Mouse (Mus musculus): Measurements from ENCODE around the gene Tcerg1l.
A peak's percentile ranks its signal among the peaks of the same experiment; 100 is the strongest.

The Tcerg1l gene

DNA sequence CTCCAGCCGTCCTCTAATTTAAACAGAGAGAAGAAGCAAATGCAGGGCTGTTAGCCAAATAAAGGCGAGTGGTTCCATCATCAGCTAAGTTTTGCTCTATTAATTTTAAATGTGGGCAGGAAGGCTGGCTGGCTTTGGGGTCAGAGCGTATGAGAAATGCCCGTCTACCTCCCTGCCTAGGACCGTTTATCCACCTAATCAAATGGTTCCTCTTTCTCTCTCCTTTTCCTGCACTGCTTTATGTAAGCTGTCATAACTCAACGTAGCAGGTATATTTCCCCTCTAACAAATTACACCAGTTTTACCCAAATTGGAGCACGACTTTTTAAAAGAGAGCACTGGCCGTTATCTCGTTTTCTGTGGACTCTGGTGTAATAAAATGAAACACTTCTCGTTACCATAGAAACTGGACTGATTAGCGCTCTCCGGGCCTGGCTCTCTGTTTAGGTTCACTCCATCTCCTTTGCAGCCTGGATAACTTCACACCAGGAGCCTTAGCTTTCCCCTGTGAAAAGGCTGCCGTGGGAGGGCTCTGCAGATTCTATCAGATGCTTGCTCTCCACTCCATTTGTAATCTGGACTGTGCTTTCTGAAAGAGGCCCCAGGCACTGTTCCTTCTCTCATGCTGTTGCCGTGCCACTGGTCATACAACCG lies 182.2 kb downstream of the Tcerg1l start:
- DNase-seq: no peak

DNA sequence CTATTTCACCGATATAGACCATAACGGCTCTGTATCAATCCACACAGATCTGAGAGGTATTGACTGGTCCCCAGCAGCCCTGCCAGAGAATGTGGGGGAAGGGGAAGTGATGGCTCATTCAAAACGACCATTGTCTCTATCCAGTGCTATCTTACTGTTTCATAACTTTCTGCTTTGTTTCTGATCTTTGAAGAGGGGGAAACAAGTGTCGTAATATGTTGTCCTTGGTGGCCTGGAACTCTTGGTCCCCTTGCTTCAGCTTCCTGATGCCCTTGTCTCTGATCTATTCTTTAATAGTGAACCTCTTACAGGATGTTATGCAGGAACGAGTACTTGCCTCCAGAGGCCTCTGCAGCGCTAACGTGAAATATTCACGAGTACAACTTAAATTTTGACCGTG lies 182.8 kb downstream of the Tcerg1l start:
- DNase-seq: no peak

DNA sequence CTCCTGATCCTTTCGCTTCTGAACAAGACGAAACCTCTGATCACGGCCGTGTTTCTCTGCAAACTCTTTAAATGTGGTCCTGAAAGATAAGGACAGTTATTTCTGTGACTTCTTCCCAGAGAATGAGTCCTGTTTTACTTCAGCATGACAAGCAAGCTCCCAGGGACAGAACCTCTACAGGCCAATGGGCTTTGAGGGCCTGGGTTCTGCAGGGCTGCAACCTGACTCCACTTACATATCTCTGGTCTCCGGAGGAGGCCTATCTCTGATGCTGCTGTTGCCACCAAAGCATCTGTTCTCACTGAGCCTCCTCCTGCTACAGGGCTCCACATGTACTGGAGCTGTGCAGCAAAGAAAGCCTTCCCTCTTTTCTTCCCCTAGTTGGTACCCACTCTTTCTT lies 187.8 kb downstream of the Tcerg1l start:
- no peak for DNase-seq

DNA sequence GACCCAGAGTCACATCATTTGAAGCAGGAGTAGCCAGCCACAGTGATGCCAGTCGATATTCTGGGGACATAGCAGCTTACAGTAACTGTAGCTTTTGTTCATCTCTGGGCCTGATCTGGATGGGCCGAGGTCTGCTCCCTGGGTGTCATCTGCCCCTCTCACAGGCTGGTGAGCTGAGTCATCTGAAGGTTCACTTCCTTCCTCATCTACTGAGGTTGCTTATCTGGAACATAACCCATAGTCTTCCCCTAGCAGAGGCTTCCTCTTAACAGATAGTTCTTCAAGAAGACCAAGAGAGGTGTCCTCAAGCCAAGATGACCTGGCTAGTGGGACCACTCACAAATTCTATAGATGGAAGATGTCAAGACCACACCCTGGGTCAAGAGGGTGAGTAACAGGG lies 192.4 kb downstream of the Tcerg1l start:
- no peak for DNase-seq

DNA sequence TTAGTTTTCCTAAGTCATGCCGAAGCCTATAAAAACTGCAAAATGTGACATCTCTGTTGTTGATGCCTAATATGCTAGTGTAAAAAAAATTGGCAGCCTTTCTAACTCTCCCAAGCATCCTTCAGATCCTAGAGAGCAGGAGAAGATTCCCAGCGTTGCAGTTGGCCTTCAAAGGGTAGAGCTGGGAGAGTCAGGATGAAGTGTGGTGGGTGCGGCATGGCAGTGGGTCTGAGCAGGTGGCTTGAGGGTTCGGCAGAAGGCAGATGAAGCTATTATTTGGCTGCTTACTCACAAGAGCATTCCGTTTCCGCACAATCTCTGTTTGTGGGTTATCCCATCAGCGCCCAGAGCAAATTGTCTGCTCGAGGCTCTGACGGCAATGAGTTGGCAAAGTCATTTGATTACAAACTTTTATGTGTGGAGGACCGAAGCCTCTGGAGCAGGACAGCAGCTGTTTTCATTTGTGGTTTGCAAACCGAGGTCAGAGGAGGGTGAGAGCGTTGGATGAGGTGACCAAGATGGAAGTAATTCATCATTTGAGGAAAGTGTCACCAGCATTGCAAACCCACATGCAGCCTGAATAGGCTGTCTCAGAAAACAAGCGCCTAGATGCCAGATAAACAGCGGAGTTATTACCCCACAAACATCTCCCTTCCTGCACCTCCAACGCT lies 195.2 kb downstream of the Tcerg1l start:
- peak; percentile 50 for DNase-seq

DNA sequence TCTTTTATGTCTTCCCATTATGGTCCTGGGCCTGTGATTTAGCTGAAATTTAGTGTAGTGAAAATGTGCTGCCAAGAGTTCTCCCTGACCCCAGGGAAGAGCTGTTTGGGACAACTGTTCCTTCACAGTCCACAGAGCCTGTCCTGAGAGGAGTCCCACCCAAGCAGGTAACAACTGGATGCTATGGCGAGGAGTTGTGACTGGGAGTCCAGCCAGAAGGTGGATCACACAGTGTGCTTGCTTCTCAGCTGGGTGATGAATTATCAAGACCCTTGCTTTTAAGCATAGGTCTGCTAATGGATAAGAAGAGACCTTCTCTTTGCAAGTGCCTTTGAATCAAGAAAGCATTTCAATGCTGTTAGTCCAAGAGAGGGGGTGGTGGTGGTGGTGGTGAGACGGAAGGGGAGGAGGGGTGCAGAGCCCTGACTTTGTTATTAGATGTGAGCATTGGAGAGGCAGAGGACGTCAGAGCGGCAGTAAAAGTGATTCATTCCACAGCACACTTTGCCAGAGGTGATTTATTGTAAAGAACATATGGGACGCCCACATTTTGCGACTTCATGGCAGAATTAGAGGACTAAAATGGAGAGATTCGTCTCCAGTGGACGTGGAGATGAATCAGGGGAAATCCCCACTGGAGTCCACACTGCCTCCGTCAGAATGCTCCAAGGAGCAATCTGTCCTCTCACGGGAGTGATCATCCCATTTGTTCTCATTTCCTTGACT lies 198.0 kb downstream of the Tcerg1l start:
- DNase-seq: no peak

DNA sequence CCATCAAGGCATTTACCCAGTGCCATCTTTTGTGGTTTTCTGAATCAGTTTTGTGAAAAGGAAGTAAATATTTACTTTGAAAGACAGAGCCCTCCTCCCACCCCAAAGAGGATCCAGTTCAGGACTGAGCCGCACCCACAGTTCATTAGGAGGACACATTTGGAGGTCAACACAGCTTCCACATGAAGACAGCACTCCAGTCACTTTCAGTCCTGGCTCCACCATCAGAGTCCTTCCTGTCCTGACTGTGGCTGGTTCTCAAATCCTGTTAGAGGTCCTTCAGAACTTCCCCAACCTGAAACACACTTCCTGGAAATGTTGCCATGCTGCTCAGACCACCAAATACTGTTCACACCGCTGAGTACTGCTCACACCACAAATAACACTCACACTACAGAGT lies 201.4 kb downstream of the Tcerg1l start:
- DNase-seq: no peak

DNA sequence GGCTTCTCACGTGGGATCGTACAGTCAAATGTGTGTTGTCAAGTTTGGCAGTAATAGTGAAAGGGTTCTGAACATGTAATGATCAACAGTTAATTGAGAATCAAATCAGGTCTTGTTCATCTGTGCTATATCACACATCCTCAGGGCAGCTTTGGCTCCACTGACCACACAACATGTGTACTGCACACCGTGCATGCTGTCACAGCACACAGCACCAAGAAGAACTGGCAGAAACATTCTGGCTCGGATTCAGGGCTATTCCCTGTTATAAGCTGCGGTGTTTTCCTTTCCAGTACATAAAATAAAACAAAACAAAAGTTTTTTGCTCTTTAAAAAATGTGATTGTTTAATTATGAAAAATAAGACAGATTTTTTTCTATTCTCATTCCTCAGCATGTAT lies 213.3 kb downstream of the Tcerg1l start:
- DNase-seq: no peak

DNA sequence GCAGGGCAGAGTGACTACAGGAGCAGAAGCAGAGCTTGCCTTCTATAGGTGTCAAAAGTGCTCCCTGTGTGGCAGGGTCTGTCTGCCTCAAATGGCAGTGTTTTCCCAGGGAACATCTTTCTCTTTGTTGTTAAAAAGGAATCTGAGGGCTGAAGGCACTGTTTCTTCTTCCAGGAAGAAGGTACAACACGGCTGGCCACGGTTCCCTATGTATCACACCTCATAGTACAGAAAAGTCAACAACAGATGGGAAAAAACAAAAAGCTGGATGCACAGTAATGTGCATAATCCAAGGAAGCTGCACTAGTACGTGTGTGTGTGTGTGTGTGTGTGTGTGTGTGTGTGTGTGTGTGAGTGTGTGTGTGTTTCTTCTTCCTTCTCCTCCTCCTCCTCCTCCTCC lies 215.3 kb downstream of the Tcerg1l start:
- DNase-seq: no peak

DNA sequence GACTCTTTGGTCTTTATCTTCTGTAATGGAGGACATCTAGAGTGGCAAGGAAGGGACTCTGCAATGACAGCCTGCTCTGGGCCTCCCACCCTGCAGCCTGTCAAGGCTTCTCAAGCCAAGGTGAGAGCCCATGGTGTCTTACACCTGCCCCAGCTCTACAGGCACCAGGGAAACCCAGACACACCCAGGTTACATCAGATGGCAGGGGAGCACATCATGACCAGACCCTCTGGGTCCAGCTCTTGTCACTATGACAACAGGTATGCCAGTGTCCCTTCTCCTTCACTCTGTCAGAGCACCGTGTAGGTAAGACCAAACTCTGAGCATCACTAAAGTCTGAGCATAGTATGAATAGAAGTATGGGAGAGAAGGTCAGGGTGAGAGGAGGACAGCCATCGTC lies 218.9 kb downstream of the Tcerg1l start:
- DNase-seq: no peak

DNA sequence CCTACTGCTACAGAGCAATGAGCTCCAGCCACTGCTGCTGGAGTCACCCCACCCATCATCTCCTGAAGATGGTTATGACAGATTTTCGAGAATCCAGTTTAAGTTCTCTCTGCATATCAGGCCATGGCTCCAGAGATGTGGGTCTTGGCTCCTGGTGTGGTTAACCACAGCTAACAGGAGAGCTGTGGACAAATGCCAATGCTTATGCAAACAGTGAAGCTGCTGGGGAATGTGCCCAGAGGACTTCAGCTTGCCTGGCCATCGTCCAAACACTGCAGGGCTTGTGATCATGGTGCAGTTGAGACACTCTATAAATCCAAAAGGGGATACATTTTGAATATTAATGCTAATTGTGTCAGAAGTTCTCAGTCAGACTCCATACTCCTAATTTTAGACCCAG lies 221.5 kb downstream of the Tcerg1l start:
- DNase-seq: peak; percentile 74

DNA sequence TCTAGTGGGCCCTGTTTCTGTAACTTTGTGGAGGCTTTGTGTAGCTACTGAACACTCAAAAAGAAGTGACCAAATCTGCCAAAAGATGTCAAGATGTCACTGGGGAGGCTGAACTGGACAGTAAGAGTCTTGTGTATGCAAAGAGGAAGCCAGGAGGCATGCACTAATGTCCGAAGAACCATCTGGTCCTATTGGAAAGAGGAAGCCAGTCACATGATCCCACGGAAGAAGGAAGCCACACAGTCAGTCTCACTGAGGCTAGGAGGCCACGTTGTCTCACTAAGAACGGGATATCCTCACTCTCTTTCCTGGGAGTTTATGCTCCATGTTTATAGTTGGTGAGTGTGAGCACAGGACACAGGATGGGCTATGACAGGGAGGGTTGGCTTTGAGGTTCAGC lies 227.1 kb downstream of the Tcerg1l start:
- DNase-seq: no peak

All from lung, postnatal 10 days (tissue).